Mouse (Mus musculus): Measurements from ENCODE around the gene Rpl3. TPM values are rescaled to one million over a fixed set of nuclear protein-coding genes. Genes with fewer than 3 reads are reported as not detected.
A peak's percentile ranks its signal among the peaks of the same experiment; 100 is the strongest.

Rpl3 gene
- polyA plus RNA-seq, 1 experiment from 2014 or later: 980 TPM

- no peaks in the 10 kb centered on the region for H3K36me3 ChIP-seq
- WGBS: 89% methylated on average over 8 of the region's 8 CpGs
- no peak for DNase-seq (ENCODE audit: low spot score)
- peaks cover 11% of the 10 kb centered on the region; the same call in 1 of the 2 replicates for H3K27me3 ChIP-seq (ENCODE audit: insufficient read depth, poor library complexity, severe bottlenecking)
- no peak overlapping the region for H3K4me3 ChIP-seq
- no peak overlapping the region for H3K27ac ChIP-seq
- no peaks in the 10 kb centered on the region for H3K9me3 ChIP-seq
- peaks cover 14% of the 10 kb centered on the region for H3K4me1 ChIP-seq
Measured at GRCm38 (mm10) chr15:80107143-80107542, 15.5 kb upstream of the Rpl3 start.

- 56% methylated on average over 12 of the region's 12 CpGs for WGBS
- H3K9me3 ChIP-seq: no peaks in the 10 kb centered on the region
- peaks cover 25% of the 10 kb centered on the region for H3K27me3 ChIP-seq (ENCODE audit: insufficient read depth, poor library complexity, severe bottlenecking)
- H3K36me3 ChIP-seq: no peaks in the 10 kb centered on the region
- H3K27ac ChIP-seq: peak overlapping the region; percentile 42; the same call in 1 of the 2 replicates
- DNase-seq (ENCODE audit: low spot score): no peak
- H3K4me3 ChIP-seq: no peak overlapping the region
- H3K4me1 ChIP-seq: peaks cover 14% of the 10 kb centered on the region
Measured at GRCm38 (mm10) chr15:80105490-80106410, 14.1 kb upstream of the Rpl3 start.

GRCm38 (mm10) chr15:80102495-80102894 lies 10.8 kb upstream of the Rpl3 start:
- Histone ChIP-seq H3K4me3 (no peak overlapping the region), H3K27ac (no peak overlapping the region), H3K27me3 (ENCODE audit: insufficient read depth, poor library complexity, severe bottlenecking) (peaks cover 53% of the 10 kb centered on the region), H3K9me3 (no peaks in the 10 kb centered on the region), H3K36me3 (no peaks in the 10 kb centered on the region), H3K4me1 (peaks cover 35% of the 10 kb centered on the region)
- DNase-seq (ENCODE audit: low spot score): no peak
- WGBS: 73% methylated on average over 6 of the region's 6 CpGs

DNA sequence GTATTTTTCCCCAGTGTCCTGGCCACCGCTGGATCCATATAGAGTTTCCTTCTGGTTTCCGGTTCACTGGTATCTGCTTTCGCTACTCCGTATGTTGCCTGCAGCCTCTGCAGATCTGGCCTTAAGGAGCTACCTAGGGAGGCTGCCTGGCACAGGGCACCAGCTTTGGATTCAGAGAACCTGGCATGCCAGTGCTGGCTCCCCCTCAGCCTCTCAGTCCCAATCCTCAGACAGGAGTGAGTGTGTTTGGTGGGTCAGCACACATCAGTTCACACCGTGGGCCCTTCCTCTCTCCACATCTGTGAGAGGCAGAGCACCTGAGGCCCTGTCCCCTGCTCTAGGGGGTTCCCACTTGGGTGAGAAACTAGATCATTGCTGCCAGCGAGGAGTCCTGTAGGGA lies 9.8 kb upstream of the Rpl3 start:
- 68% methylated on average over 6 of the region's 6 CpGs for WGBS
- Histone ChIP-seq H3K27me3 (ENCODE audit: insufficient read depth, poor library complexity, severe bottlenecking) (peaks cover 61% of the 10 kb centered on the region), H3K36me3 (no peaks in the 10 kb centered on the region)

DNA sequence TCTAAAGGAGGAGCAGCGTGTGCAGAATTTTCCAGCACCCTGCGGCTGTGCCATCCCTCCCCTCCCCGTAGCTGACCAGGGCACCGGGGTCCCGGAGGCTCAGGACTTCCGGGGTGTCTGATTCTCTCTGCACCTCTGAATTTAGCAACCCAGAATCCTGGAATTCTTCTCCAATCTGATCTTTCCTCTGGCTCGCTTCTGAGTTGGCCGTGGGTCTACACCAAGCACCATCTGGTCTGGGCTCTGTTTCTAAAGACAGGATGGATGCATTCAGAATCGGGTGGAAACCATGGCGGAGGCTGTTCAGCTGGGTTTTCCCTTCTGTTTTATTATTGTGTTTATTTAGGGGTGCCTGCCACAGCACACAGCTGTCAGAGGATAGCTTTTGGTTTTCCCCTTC lies 9.2 kb upstream of the Rpl3 start:
- no peak for DNase-seq (ENCODE audit: low spot score)
- 80% methylated on average over 10 of the region's 10 CpGs for WGBS
- H3K27ac ChIP-seq: no peak overlapping the region
- H3K4me1 ChIP-seq: peaks cover 43% of the 10 kb centered on the region
- H3K27me3 ChIP-seq (ENCODE audit: insufficient read depth, poor library complexity, severe bottlenecking): peaks cover 67% of the 10 kb centered on the region
- H3K36me3 ChIP-seq: no peaks in the 10 kb centered on the region
- H3K4me3 ChIP-seq: no peak overlapping the region
- no peaks in the 10 kb centered on the region for H3K9me3 ChIP-seq

More for the DNA sequence above, 9.8 kb upstream of the Rpl3 start:
- no peak overlapping the region for H3K27ac ChIP-seq
- no peaks in the 10 kb centered on the region for H3K9me3 ChIP-seq
- DNase-seq (ENCODE audit: low spot score): no peak
- H3K4me3 ChIP-seq: no peak overlapping the region
- peaks cover 45% of the 10 kb centered on the region for H3K4me1 ChIP-seq

GRCm38 (mm10) chr15:80100196-80100595 lies 8.5 kb upstream of the Rpl3 start:
- Histone ChIP-seq H3K36me3 (no peaks in the 10 kb centered on the region), H3K9me3 (no peaks in the 10 kb centered on the region), H3K4me1 (peaks cover 36% of the 10 kb centered on the region), H3K27ac (no peak overlapping the region), H3K4me3 (no peak overlapping the region), H3K27me3 (ENCODE audit: insufficient read depth, poor library complexity, severe bottlenecking) (peaks cover 74% of the 10 kb centered on the region)
- DNase-seq (ENCODE audit: low spot score): no peak
- 75% methylated on average over 3 of the region's 3 CpGs for WGBS

DNA sequence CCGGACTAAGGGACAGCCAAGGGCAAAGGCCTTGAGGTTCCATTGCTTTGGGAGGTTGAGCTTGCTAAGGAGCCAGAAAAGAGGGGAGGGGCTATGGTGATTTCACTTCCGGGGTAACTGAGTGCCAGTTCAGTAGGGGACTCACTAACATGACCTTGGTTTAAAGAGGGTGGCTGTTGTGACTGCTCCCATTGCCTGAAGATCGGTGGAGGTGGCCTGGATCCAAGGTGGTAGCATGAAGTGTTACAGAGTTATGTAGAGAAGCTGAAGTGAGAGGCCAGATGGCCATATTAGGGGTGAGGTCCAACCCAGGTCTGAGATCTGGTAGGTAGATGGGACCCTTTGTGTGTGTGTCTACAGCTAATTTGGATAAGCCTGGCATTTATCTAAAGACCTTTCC lies 7.8 kb upstream of the Rpl3 start:
- Histone ChIP-seq H3K4me1 (peaks cover 31% of the 10 kb centered on the region), H3K36me3 (no peaks in the 10 kb centered on the region), H3K9me3 (no peaks in the 10 kb centered on the region), H3K4me3 (no peak overlapping the region), H3K27me3 (ENCODE audit: insufficient read depth, poor library complexity, severe bottlenecking) (peaks cover 75% of the 10 kb centered on the region), H3K27ac (no peak overlapping the region)
- WGBS: 68% methylated on average over 3 of the region's 3 CpGs
- no peak for DNase-seq (ENCODE audit: low spot score)

- H3K27ac ChIP-seq: peak overlapping the region; percentile 26; the same call in 1 of the 2 replicates
- peaks cover 82% of the 10 kb centered on the region for H3K27me3 ChIP-seq (ENCODE audit: insufficient read depth, poor library complexity, severe bottlenecking)
- no peak for DNase-seq (ENCODE audit: low spot score)
- peaks cover 31% of the 10 kb centered on the region for H3K4me1 ChIP-seq
- WGBS: 27% methylated on average over 9 of the region's 9 CpGs
- H3K36me3 ChIP-seq: no peaks in the 10 kb centered on the region
- H3K4me3 ChIP-seq: no peak overlapping the region
- no peaks in the 10 kb centered on the region for H3K9me3 ChIP-seq
Measured at GRCm38 (mm10) chr15:80098809-80099208, 7.1 kb upstream of the Rpl3 start.

DNA sequence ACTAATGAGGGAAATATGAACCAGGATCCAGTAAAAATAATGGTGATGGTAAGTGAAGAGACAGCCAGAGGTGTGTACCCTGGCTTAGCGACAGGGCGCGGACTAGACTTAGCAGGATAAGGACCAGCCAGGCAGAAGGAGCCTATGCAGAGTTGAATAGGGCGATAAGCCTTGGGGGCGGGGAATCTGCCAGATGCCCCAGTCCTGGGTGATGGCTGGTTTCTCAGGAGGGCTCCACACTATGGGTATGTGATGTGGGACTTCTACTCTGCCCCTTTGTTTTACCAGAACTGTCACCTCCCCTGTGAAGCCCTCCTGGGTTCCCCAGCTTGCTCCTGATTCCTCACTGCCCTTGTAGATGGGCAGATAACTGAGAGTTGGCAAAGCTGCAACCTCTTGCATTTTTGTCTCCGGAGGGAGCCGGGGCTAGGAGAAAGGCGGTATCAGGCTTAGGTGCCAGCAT lies 6.4 kb upstream of the Rpl3 start:
- no peak for DNase-seq (ENCODE audit: low spot score)
- peak overlapping the region; percentile 73; the same call in 1 of the 2 replicates for H3K27ac ChIP-seq
- peak overlapping the region; percentile 37 for H3K4me3 ChIP-seq
- peaks cover 87% of the 10 kb centered on the region for H3K27me3 ChIP-seq (ENCODE audit: insufficient read depth, poor library complexity, severe bottlenecking)
- 22% methylated on average over 8 of the region's 8 CpGs for WGBS
- H3K4me1 ChIP-seq: peaks cover 31% of the 10 kb centered on the region
- no peaks in the 10 kb centered on the region for H3K9me3 ChIP-seq
- no peaks in the 10 kb centered on the region for H3K36me3 ChIP-seq

- Histone ChIP-seq H3K4me3 (peak overlapping the region; percentile 37; the same call in 1 of the 2 replicates), H3K9me3 (no peaks in the 10 kb centered on the region), H3K27me3 (ENCODE audit: insufficient read depth, poor library complexity, severe bottlenecking) (peaks cover 87% of the 10 kb centered on the region), H3K4me1 (peaks cover 31% of the 10 kb centered on the region), H3K27ac (peak overlapping the region; percentile 73), H3K36me3 (no peaks in the 10 kb centered on the region)
- WGBS: 21% methylated on average over 20 of the region's 20 CpGs
- no peak for DNase-seq (ENCODE audit: low spot score)
Measured at GRCm38 (mm10) chr15:80096946-80097881, 5.5 kb upstream of the Rpl3 start.

GRCm38 (mm10) chr15:80096406-80096805 lies 4.7 kb upstream of the Rpl3 start:
- Histone ChIP-seq H3K36me3 (no peaks in the 10 kb centered on the region), H3K27ac (no peak overlapping the region; the same call in 1 of the 2 replicates), H3K4me3 (no peak overlapping the region), H3K4me1 (peaks cover 39% of the 10 kb centered on the region), H3K27me3 (ENCODE audit: insufficient read depth, poor library complexity, severe bottlenecking) (peaks cover 87% of the 10 kb centered on the region), H3K9me3 (no peaks in the 10 kb centered on the region)
- 66% methylated on average over 10 of the region's 10 CpGs for whole genome bisulfite sequencing
- no peak for DNase-seq (ENCODE audit: low spot score)

DNA sequence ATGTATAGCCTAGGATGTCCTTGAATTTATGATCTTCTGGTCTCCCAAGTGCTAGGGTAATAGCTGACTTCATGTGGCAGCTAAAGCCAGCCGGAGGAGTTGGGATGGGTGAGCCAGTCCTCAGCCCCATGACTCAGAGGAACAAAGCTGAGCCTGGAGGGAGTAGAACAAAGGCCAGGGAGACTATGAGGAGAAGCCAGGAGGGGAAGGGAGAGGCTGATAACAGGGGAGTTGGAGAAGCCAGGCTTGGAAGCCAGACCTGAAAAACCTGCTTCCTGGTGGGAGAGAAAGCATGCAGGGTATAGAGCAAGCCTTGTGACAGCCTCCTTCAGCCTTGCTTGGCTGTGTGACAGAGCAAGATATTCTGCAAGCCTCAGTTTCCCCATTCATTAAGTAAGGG lies 3.9 kb upstream of the Rpl3 start:
- H3K4me3 ChIP-seq: no peak overlapping the region
- no peak for DNase-seq (ENCODE audit: low spot score)
- H3K9me3 ChIP-seq: no peaks in the 10 kb centered on the region
- no peaks in the 10 kb centered on the region for H3K36me3 ChIP-seq
- H3K27ac ChIP-seq: no peak overlapping the region
- WGBS: 63% methylated on average over 1 of the region's 1 CpGs
- peaks cover 85% of the 10 kb centered on the region for H3K27me3 ChIP-seq (ENCODE audit: insufficient read depth, poor library complexity, severe bottlenecking)
- H3K4me1 ChIP-seq: peaks cover 46% of the 10 kb centered on the region
